Mouse (Mus musculus) brain, embryonic 14.5 days (tissue): ENCODE data around the gene Hip1r.

Source experiments
- CTCF ChIP-seq: fragments of 200-500 bp; IDR thresholded peaks from 2 replicates; pipeline ENCODE4 v1.5.1; 2012; ENCODE audit warnings: inconsistent platforms, mild to moderate bottlenecking, moderate library complexity, borderline replicate concordance; ENCODE audit not compliant: insufficient read depth, insufficient read length; ENCODE audit errors: extremely low read depth
- POLR2A ChIP-seq: fragments of 200-500 bp; IDR thresholded peaks from 2 replicates; pipeline ENCODE4 v1.6.1; 2012; ENCODE audit warnings: mild to moderate bottlenecking, inconsistent platforms, borderline replicate concordance; ENCODE audit not compliant: poor library complexity, insufficient read depth, insufficient read length, severe bottlenecking; ENCODE audit errors: extremely low read depth

DNA sequence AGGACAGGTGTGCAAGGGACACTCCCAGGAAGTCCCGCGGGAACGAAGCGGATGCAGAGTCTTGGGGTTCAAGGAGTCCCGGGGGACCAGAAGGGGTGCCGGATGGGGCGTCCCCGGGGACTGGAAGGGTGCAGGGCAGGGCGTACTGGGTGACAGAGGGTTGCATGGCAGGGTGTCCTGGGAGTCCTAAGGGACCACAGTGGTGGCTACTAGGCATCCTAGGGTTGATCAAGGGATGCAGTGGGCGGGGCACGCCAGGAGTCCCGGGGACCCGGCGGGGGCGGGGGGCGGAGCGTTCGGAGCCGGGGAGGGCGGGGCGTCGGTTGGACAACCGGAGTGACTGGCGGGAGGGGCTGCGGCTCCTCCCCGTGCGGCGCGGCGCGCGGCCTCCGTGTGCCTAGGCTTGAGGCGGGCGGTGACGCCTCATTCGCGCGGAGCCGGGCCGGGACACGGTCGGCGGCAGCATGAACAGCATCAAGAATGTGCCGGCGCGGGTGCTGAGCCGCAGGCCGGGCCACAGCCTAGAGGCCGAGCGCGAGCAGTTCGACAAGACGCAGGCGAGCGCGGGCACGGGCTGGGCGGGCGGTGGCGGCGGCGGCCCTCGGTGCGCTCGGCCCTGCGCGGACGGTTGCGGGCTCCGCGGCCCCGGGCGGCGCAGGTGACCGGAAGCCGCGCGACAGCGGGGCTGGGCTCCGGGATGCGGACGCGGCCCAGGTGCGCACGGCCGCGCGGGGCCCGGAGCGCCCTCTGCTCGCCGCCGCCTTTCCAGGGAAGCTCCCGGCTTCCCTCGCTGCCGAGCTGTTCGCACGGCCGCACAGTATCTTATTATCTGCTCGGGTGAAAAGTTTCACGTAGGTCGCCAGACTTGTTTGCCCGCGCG lies at the start of gene Hip1r:
- TF ChIP-seq POLR2A (peak; percentile 45; the same call in 1 of the 2 replicates), CTCF (no peak)
